Mouse (Mus musculus) kidney, postnatal 25 days (tissue): ENCODE results near the gene Eid1.
A peak's percentile ranks its signal among the peaks of the same experiment; 100 is the strongest.

ENCODE experiments used
- DNase-seq, 2 experiments: peaks; one replicate each; pipeline ENCODE4 v3.0.0; 2021; ENCODE audit warnings: mixed read lengths in 2 of 2

Gene Eid1

GRCm38 (mm10) chr2:125672957-125673631, at the start of gene Eid1:
Gene Eid1, plus strand, starts transcription at chr2:125673095.
- peak; percentile 84 to 92 for DNase-seq

DNA sequence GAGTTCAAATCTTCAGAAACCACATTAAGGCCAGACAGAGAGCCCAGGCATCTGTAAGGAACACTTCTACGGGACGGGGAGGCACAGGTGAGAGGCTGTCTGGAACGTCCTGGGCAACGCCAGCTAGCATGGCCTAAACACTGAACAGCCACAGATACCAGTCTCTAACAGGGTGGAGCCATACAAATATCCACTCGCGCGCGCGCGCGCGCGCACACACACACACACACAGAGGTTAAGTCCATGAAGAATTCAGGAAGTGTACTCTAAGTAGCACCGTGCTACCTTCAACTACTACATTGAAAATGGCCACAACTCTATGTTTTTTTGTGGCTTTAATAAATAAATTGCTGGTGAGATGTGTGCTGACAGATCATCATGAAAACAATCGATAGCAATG, 49.7 kb upstream of the Eid1 start:
- no peak for DNase-seq

- DNase-seq: no peak
Measured at GRCm38 (mm10) chr2:125624127-125624685, 48.7 kb upstream of the Eid1 start.

- DNase-seq: peak; percentile 98 to 99
Measured at GRCm38 (mm10) chr2:125624837-125625351, 48.0 kb upstream of the Eid1 start, which contains the start of gene Cep152. Gene Cep152, minus strand, starts transcription at chr2:125625113.

DNA sequence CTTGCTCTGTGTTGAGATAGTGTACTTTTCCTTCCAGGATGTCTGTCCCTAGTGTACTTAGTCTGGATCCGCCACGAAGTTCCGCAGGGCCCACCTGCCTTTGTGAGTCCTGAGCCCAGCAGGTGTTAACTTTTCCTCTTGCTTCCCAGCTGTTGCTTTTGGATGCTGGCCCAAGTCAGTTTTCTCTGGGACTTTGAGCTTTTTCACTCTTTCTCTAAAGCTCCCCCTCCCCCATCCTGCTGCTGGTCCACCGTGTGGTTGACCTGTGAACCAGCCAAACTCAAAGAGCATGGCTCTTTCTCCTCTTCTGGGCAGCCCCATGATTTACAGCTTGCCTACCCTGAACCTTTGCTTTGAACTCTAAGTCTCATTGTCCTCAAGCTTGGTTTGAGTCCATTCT, 46.4 kb upstream of the Eid1 start:
- DNase-seq: peak; percentile 79 to 86

GRCm38 (mm10) chr2:125628487-125628886, 44.4 kb upstream of the Eid1 start:
- no peak for DNase-seq

- no peak for DNase-seq
Measured at GRCm38 (mm10) chr2:125630010-125630409, 42.9 kb upstream of the Eid1 start.

DNA sequence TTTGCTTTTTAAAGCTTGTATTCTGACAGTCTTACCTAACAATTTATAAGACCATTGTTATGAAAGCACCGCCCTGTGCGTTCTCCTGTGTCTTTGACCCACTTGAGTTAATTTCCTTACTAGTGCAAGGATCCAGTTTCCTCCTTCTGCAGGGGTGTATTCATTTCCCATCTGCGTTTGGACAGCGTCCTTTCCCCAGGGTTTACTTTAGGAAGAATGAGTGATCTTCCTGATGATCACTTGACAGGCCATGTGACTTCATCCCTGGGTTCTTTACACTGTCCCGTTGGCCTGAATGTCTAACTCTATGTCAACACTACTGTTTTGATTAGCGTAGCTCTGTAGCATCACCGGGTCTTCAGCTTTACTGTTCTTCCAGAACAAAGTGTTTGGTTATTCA, 35.6 kb upstream of the Eid1 start:
- DNase-seq: no peak

DNA sequence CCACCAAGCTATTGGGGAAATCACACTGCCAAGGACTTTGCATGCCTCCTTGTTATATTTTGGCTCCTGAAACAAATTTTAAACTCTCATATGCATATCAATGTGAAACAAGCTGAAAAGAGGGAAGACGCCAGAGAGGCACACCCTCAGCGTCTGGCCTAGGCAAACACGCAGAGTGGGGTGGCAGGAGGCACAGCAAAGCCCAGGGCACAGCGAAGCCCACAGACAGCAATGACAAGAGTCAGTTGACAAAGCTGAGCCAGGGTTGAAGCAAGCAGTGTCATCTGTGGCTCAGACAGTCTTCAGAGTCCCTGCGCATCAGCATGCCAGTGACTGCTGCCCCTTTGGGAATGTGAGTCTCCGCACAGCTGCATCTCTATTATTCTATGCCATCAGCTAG, 28.0 kb upstream of the Eid1 start:
- no peak for DNase-seq

DNA sequence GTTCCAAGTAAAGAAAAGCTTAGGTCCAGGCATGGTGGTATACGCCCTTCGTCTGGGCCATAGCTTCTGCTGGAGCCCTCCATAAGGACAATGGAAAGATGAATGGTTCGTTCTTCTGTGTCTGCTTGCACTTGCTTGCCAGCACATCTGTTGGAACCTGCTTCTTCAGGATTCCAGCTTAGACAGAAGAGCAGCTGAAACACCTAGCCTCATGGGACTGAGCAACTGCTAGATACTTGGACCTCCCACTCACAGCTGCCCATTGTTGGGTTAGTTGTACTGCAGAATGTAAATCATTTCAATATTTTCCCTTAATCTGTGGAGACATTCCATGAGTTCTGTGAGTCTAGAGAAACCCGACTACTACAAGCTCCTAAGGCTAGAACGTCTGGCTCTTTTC, 22.9 kb upstream of the Eid1 start:
- DNase-seq: no peak

DNA sequence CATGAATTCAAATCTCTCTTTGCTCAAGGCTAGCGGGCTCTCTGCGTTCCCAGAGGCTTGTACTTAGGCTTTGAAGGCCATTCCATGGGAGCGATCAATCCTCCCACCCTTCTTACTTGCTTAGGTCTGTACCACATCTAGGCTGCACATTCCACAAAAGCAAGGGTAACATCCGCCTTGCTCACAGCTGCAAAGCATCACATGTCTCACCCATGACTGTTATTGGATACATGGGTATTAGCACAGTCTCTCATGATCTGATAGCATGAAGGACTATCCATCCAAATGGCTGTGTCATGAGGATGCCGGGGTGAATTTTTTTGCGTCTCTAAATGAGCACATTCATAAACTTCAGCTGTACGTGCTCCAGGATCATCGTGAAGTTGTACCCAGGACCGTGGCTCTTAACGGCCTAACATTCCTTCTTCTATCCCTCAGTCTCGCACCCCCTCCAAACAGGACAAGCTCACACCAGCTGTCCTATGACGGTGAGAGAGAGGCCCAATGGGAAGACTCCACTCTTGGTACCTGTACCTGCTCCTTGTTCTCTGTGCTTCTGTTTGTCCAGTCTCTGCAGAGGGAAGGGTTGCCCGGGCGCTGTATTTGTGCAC, 22.0 kb upstream of the Eid1 start:
- DNase-seq: no peak

DNA sequence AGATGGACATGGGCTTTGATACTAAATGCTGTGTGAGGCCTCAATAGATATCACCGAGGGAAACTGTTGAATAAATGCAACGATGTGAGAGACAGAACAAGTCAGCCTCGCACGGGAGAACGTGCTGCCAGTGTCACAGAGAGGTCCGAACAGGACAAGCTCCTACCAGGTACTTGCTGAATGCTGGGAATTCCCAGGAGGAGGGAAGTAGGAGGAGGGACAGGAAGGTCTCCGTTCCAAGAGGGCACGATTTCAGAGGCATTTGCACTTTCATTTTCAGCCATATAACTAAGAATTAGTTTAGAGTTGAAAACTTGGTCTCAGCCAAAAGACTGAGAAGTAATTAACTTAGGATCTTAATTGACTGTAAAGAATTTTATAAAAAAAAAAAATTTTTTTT, 21.3 kb upstream of the Eid1 start:
- peak in 1 of 2 experiments; percentile 23 for DNase-seq

GRCm38 (mm10) chr2:125653286-125653685, 19.6 kb upstream of the Eid1 start:
- DNase-seq: no peak

- no peak for DNase-seq
Measured at GRCm38 (mm10) chr2:125655391-125655790, 17.5 kb upstream of the Eid1 start.

- DNase-seq: peak; percentile 70 to 71
Measured at GRCm38 (mm10) chr2:125659823-125660536, 12.9 kb upstream of the Eid1 start.

- peak in 1 of 2 experiments; percentile 18 for DNase-seq
Measured at GRCm38 (mm10) chr2:125660537-125661130, 12.3 kb upstream of the Eid1 start.

- no peak for DNase-seq
Measured at GRCm38 (mm10) chr2:125661156-125661555, 11.7 kb upstream of the Eid1 start.

DNA sequence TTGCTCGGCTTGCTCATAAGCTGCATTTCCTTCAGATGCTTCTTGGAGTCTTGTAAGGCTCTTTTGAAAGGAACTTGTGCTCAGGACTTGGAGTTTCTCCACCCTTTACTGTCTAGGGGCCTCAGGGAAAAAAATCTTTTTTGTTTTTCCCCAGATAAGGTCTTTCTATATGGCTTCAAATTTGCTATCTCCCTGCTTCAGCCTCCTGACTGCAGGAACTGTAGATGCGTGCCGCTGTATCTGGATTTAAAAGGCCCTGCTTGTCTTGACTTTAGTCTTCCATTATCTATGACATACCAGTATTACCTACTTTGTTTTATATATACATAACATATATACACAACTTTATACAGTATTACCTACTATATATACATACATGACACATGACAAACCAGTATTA, 10.4 kb upstream of the Eid1 start:
- DNase-seq: no peak

GRCm38 (mm10) chr2:125665213-125665612, 7.7 kb upstream of the Eid1 start:
- DNase-seq: no peak

GRCm38 (mm10) chr2:125665909-125666308, 7.0 kb upstream of the Eid1 start:
- no peak for DNase-seq

- no peak for DNase-seq
Measured at GRCm38 (mm10) chr2:125666668-125667067, 6.2 kb upstream of the Eid1 start.

DNA sequence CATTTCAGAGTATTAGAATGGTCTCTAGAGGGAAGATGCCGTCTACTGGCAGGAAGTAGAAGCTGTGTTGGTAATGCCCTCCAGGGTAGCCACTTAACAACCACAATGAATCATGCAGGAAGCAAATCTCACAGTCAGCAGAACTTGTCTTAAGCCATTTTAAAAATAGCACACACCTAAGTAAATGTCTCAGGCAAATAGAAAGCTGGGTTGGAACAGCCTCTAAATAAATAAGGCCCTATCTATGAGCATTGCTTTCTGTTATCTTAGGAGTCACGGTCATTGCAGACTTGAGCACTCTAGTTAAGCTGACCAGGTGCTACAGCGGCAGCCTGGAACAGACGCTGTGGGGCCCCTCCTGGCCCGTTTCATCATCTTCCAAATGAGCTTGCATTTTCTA, 5.7 kb upstream of the Eid1 start:
- no peak for DNase-seq

GRCm38 (mm10) chr2:125667721-125668120, 5.2 kb upstream of the Eid1 start:
- no peak for DNase-seq
